Mouse (Mus musculus): Measurements from ENCODE around the gene Bcl11b. TPM values are rescaled to one million over a fixed set of nuclear protein-coding genes. Genes with fewer than 3 reads are reported as not detected.

The Bcl11b gene
- total and polyA plus RNA-seq, 3 experiments = 0.77 to 1.3 (median 1.1) TPM

GRCm38 (mm10) chr12:107974504-107974903 is 28.9 kb downstream of the Bcl11b start:
- no peaks in the 10 kb centered on the region for H3K36me3 ChIP-seq (ENCODE audit: control insufficient read depth, insufficient read depth, low read length)
- H3K4me1 ChIP-seq (ENCODE audit: control insufficient read depth, insufficient read depth, low read length) = no peaks in the 10 kb centered on the region
- H3K9ac ChIP-seq (ENCODE audit: low read depth, low read length) = no peak overlapping the region
- H3K27ac ChIP-seq = no peak overlapping the region
- H3K79me2 ChIP-seq (replicated peaks; ENCODE audit: control insufficient read depth, insufficient read depth, low read length) = no peaks in the 10 kb centered on the region
- DNase-seq = no peak
- H3K27me3 ChIP-seq (ENCODE audit: control insufficient read depth, insufficient read depth, low read length) = no peaks in the 10 kb centered on the region; the same call in 1 of the 2 replicates
- TF ChIP-seq CTCF (IDR thresholded peaks at IDR 0.05) = no peak
- TF ChIP-seq POLR2A (IDR thresholded peaks at IDR 0.05; ENCODE audit: insufficient read depth, low read depth, low read length) = no peak
- no peak for TF ChIP-seq EP300 (IDR thresholded peaks at IDR 0.05; ENCODE audit: insufficient read depth, low read depth, low read length)
- no peak overlapping the region for H3K4me3 ChIP-seq
- WGBS = 94% methylated on average over 11 of the region's 11 CpGs
- intact Hi-C loops (cut with DNase I) = no loop called here

GRCm38 (mm10) chr12:107973556-107974140 is 29.8 kb downstream of the Bcl11b start:
- no peak overlapping the region for H3K4me3 ChIP-seq

GRCm38 (mm10) chr12:107971081-107971780 is 32.2 kb downstream of the Bcl11b start:
- H3K36me3 ChIP-seq (ENCODE audit: control insufficient read depth, insufficient read depth, low read length) = no peaks in the 10 kb centered on the region
- intact Hi-C loops (cut with DNase I) = no loop called here
- WGBS = 79% methylated on average over 12 of the region's 12 CpGs
- H3K4me3 ChIP-seq = no peak overlapping the region
- no peak for DNase-seq
- no peaks in the 10 kb centered on the region for H3K27me3 ChIP-seq (ENCODE audit: control insufficient read depth, insufficient read depth, low read length)
- no peaks in the 10 kb centered on the region for H3K79me2 ChIP-seq (replicated peaks; ENCODE audit: control insufficient read depth, insufficient read depth, low read length)
- H3K27ac ChIP-seq = no peak overlapping the region
- no peaks in the 10 kb centered on the region for H3K4me1 ChIP-seq (ENCODE audit: control insufficient read depth, insufficient read depth, low read length)
- H3K9ac ChIP-seq (ENCODE audit: low read depth, low read length) = no peak overlapping the region
- TF ChIP-seq CTCF (IDR thresholded peaks at IDR 0.05) (no peak), EP300 (IDR thresholded peaks at IDR 0.05; ENCODE audit: insufficient read depth, low read depth, low read length) (no peak), POLR2A (IDR thresholded peaks at IDR 0.05; ENCODE audit: insufficient read depth, low read depth, low read length) (no peak)

More at GRCm38 (mm10) chr12:107973556-107974140, 29.8 kb downstream of the Bcl11b start:
- no peaks in the 10 kb centered on the region; the same call in 1 of the 2 replicates for H3K27me3 ChIP-seq (ENCODE audit: control insufficient read depth, insufficient read depth, low read length)
- WGBS = 35% methylated on average over 11 of the region's 11 CpGs
- H3K27ac ChIP-seq = no peak overlapping the region
- intact Hi-C loops (cut with DNase I) = no loop called here
- TF ChIP-seq EP300 (IDR thresholded peaks at IDR 0.05; ENCODE audit: insufficient read depth, low read depth, low read length) = no peak
- TF ChIP-seq CTCF (IDR thresholded peaks at IDR 0.05) = no peak
- no peak for TF ChIP-seq POLR2A (IDR thresholded peaks at IDR 0.05; ENCODE audit: insufficient read depth, low read depth, low read length)
- H3K4me1 ChIP-seq (ENCODE audit: control insufficient read depth, insufficient read depth, low read length) = no peaks in the 10 kb centered on the region
- H3K9ac ChIP-seq (ENCODE audit: low read depth, low read length) = no peak overlapping the region
- no peak for DNase-seq
- H3K36me3 ChIP-seq (ENCODE audit: control insufficient read depth, insufficient read depth, low read length) = no peaks in the 10 kb centered on the region
- H3K79me2 ChIP-seq (replicated peaks; ENCODE audit: control insufficient read depth, insufficient read depth, low read length) = no peaks in the 10 kb centered on the region

GRCm38 (mm10) chr12:107970637-107971036 is 32.8 kb downstream of the Bcl11b start:
- no peaks in the 10 kb centered on the region for H3K4me1 ChIP-seq (ENCODE audit: control insufficient read depth, insufficient read depth, low read length)
- WGBS = 70% methylated on average over 12 of the region's 12 CpGs
- no peak overlapping the region for H3K27ac ChIP-seq
- no peak overlapping the region for H3K9ac ChIP-seq (ENCODE audit: low read depth, low read length)
- H3K36me3 ChIP-seq (ENCODE audit: control insufficient read depth, insufficient read depth, low read length) = no peaks in the 10 kb centered on the region
- H3K4me3 ChIP-seq = no peak overlapping the region
- no peak for DNase-seq
- no peaks in the 10 kb centered on the region for H3K27me3 ChIP-seq (ENCODE audit: control insufficient read depth, insufficient read depth, low read length)
- intact Hi-C loops (cut with DNase I) = no loop called here
- H3K79me2 ChIP-seq (replicated peaks; ENCODE audit: control insufficient read depth, insufficient read depth, low read length) = no peaks in the 10 kb centered on the region
- TF ChIP-seq CTCF (IDR thresholded peaks at IDR 0.05) (no peak), EP300 (IDR thresholded peaks at IDR 0.05; ENCODE audit: insufficient read depth, low read depth, low read length) (no peak), POLR2A (IDR thresholded peaks at IDR 0.05; ENCODE audit: insufficient read depth, low read depth, low read length) (no peak)

GRCm38 (mm10) chr12:107969841-107970371 is 33.5 kb downstream of the Bcl11b start:
- intact Hi-C loops (cut with DNase I) = no loop called here
- H3K79me2 ChIP-seq (replicated peaks; ENCODE audit: control insufficient read depth, insufficient read depth, low read length) = no peaks in the 10 kb centered on the region
- H3K4me1 ChIP-seq (ENCODE audit: control insufficient read depth, insufficient read depth, low read length) = no peaks in the 10 kb centered on the region
- no peaks in the 10 kb centered on the region for H3K36me3 ChIP-seq (ENCODE audit: control insufficient read depth, insufficient read depth, low read length)
- no peak overlapping the region for H3K27ac ChIP-seq
- 47% methylated on average over 18 of the region's 18 CpGs for WGBS
- H3K9ac ChIP-seq (ENCODE audit: low read depth, low read length) = no peak overlapping the region
- no peaks in the 10 kb centered on the region for H3K27me3 ChIP-seq (ENCODE audit: control insufficient read depth, insufficient read depth, low read length)
- TF ChIP-seq EP300 (IDR thresholded peaks at IDR 0.05; ENCODE audit: insufficient read depth, low read depth, low read length) (no peak), POLR2A (IDR thresholded peaks at IDR 0.05; ENCODE audit: insufficient read depth, low read depth, low read length) (no peak), CTCF (IDR thresholded peaks at IDR 0.05) (no peak)
- H3K4me3 ChIP-seq = no peak overlapping the region
- DNase-seq = no peak

GRCm38 (mm10) chr12:107969126-107969525 is 34.3 kb downstream of the Bcl11b start:
- no peaks in the 10 kb centered on the region for H3K36me3 ChIP-seq (ENCODE audit: control insufficient read depth, insufficient read depth, low read length)
- WGBS = 85% methylated on average over 8 of the region's 8 CpGs
- no peaks in the 10 kb centered on the region for H3K4me1 ChIP-seq (ENCODE audit: control insufficient read depth, insufficient read depth, low read length)
- TF ChIP-seq POLR2A (IDR thresholded peaks at IDR 0.05; ENCODE audit: insufficient read depth, low read depth, low read length) (no peak), CTCF (IDR thresholded peaks at IDR 0.05) (no peak), EP300 (IDR thresholded peaks at IDR 0.05; ENCODE audit: insufficient read depth, low read depth, low read length) (no peak)
- no peaks in the 10 kb centered on the region for H3K27me3 ChIP-seq (ENCODE audit: control insufficient read depth, insufficient read depth, low read length)
- intact Hi-C loops (cut with DNase I) = no loop called here
- no peak overlapping the region for H3K27ac ChIP-seq
- no peak for DNase-seq
- no peaks in the 10 kb centered on the region for H3K79me2 ChIP-seq (replicated peaks; ENCODE audit: control insufficient read depth, insufficient read depth, low read length)
- no peak overlapping the region for H3K9ac ChIP-seq (ENCODE audit: low read depth, low read length)
- H3K4me3 ChIP-seq = no peak overlapping the region
